Mouse (Mus musculus): ENCODE measurements around the gene Ccdc88a.

GRCm38 (mm10) chr11:29509421-29509820 lies 136.0 kb downstream of the Ccdc88a start:
- TF ChIP-seq CTCF (IDR thresholded peaks at IDR 0.05; ENCODE audit: borderline replicate concordance, insufficient read depth, low read depth, low read length): no peak
- no peak for TF ChIP-seq POLR2A (IDR thresholded peaks at IDR 0.05; ENCODE audit: borderline replicate concordance, insufficient read depth, low read length)
